Mouse (Mus musculus): Measurements from ENCODE around the gene Hras. TPM values are rescaled to one million over a fixed set of nuclear protein-coding genes. Genes with fewer than 3 reads are reported as not detected.

Gene Hras
- polyA plus RNA-seq, 1 experiment from 2014 or later = 127 TPM

- peaks cover 29% of the 10 kb centered on the region for H3K36me3 ChIP-seq
- H3K4me3 ChIP-seq = peak overlapping the region; percentile 97
- no peaks in the 10 kb centered on the region for H3K27me3 ChIP-seq
- peaks cover 31% of the 10 kb centered on the region for H3K4me1 ChIP-seq
- ATAC-seq (replicated peaks) = no peak; the same call in none of the 2 replicates
- H3K4me2 ChIP-seq (replicated peaks) = peak overlapping the region; percentile 97
- H3K9ac ChIP-seq (replicated peaks) = peak overlapping the region; percentile 84
- no peaks in the 10 kb centered on the region for H3K9me3 ChIP-seq
- WGBS = under 1% methylated on average over 40 of the region's 43 CpGs
- peak overlapping the region; percentile 77 for H3K27ac ChIP-seq (replicated peaks)
These were observed 403 bp downstream of the Hras start for GRCm38 (mm10) chr7:141193348-141193856.

GRCm38 (mm10) chr7:141192776-141193347 lies 943 bp downstream of the Hras start:
- Histone ChIP-seq H3K4me2 (replicated peaks) (peak overlapping the region; percentile 97), H3K4me1 (peaks cover 31% of the 10 kb centered on the region), H3K36me3 (peaks cover 29% of the 10 kb centered on the region), H3K4me3 (peak overlapping the region; percentile 97), H3K9ac (replicated peaks) (peak overlapping the region; percentile 84), H3K9me3 (no peaks in the 10 kb centered on the region), H3K27ac (replicated peaks) (peak overlapping the region; percentile 77), H3K27me3 (no peaks in the 10 kb centered on the region)
- no peak; the same call in 1 of the 2 replicates for ATAC-seq (replicated peaks)
- 24% methylated on average over 12 of the region's 12 CpGs for WGBS

GRCm38 (mm10) chr7:141191796-141192685 lies 1.8 kb downstream of the Hras start:
- peaks cover 29% of the 10 kb centered on the region for H3K36me3 ChIP-seq
- 0 out of 2 replicates have a peak overlapping the region, but pooled peaks have one; percentile 84 for H3K9ac ChIP-seq (replicated peaks)
- H3K4me1 ChIP-seq = peaks cover 31% of the 10 kb centered on the region
- ATAC-seq (replicated peaks) = no peak
- H3K27ac ChIP-seq (replicated peaks) = no peak overlapping the region
- H3K27me3 ChIP-seq = no peaks in the 10 kb centered on the region
- no peaks in the 10 kb centered on the region for H3K9me3 ChIP-seq
- 0 out of 2 replicates have a peak overlapping the region, but pooled peaks have one; percentile 97 for H3K4me3 ChIP-seq
- peak overlapping the region; percentile 97 for H3K4me2 ChIP-seq (replicated peaks)
- 90% methylated on average over 24 of the region's 24 CpGs for whole genome bisulfite sequencing

- H3K27me3 ChIP-seq = no peaks in the 10 kb centered on the region
- H3K4me2 ChIP-seq (replicated peaks) = no peak overlapping the region
- no peak for ATAC-seq (replicated peaks)
- peaks cover 29% of the 10 kb centered on the region for H3K36me3 ChIP-seq
- WGBS = 93% methylated on average over 14 of the region's 14 CpGs
- no peaks in the 10 kb centered on the region for H3K9me3 ChIP-seq
- no peak overlapping the region for H3K4me3 ChIP-seq
- peaks cover 31% of the 10 kb centered on the region for H3K4me1 ChIP-seq
- H3K27ac ChIP-seq (replicated peaks) = no peak overlapping the region
- no peak overlapping the region for H3K9ac ChIP-seq (replicated peaks)
These were observed 2.8 kb downstream of the Hras start for GRCm38 (mm10) chr7:141191036-141191435.

- 94% methylated on average over 3 of the region's 3 CpGs for WGBS
These were observed 3.6 kb downstream of the Hras start for GRCm38 (mm10) chr7:141190220-141190619.

GRCm38 (mm10) chr7:141188733-141189132 lies 5.1 kb downstream of the Hras start:
- no peaks in the 10 kb centered on the region for H3K9me3 ChIP-seq
- no peaks in the 10 kb centered on the region for H3K27me3 ChIP-seq
- H3K27ac ChIP-seq (replicated peaks) = no peak overlapping the region
- ATAC-seq (replicated peaks) = no peak
- H3K4me3 ChIP-seq = no peak overlapping the region
- H3K9ac ChIP-seq (replicated peaks) = no peak overlapping the region
- H3K4me1 ChIP-seq = peaks cover 16% of the 10 kb centered on the region
- no peak overlapping the region for H3K4me2 ChIP-seq (replicated peaks)
- H3K36me3 ChIP-seq = peaks cover 29% of the 10 kb centered on the region
- 91% methylated on average over 3 of the region's 3 CpGs for WGBS

More at GRCm38 (mm10) chr7:141190220-141190619, 3.6 kb downstream of the Hras start:
- H3K9me3 ChIP-seq = no peaks in the 10 kb centered on the region
- H3K9ac ChIP-seq (replicated peaks) = no peak overlapping the region
- no peak overlapping the region for H3K4me3 ChIP-seq
- H3K27me3 ChIP-seq = no peaks in the 10 kb centered on the region
- no peak for ATAC-seq (replicated peaks)
- H3K4me2 ChIP-seq (replicated peaks) = no peak overlapping the region
- peaks cover 29% of the 10 kb centered on the region for H3K36me3 ChIP-seq
- H3K4me1 ChIP-seq = peaks cover 26% of the 10 kb centered on the region
- no peak overlapping the region for H3K27ac ChIP-seq (replicated peaks)

GRCm38 (mm10) chr7:141188194-141188593 lies 5.6 kb downstream of the Hras start:
- H3K4me3 ChIP-seq = no peak overlapping the region
- H3K36me3 ChIP-seq = peaks cover 29% of the 10 kb centered on the region
- H3K9ac ChIP-seq (replicated peaks) = no peak overlapping the region
- no peaks in the 10 kb centered on the region for H3K9me3 ChIP-seq
- H3K27ac ChIP-seq (replicated peaks) = no peak overlapping the region
- no peak overlapping the region for H3K4me2 ChIP-seq (replicated peaks)
- no peak for ATAC-seq (replicated peaks)
- 90% methylated on average over 3 of the region's 3 CpGs for WGBS
- no peaks in the 10 kb centered on the region for H3K27me3 ChIP-seq
- H3K4me1 ChIP-seq = peaks cover 15% of the 10 kb centered on the region

- no peak overlapping the region for H3K27ac ChIP-seq (replicated peaks)
- no peaks in the 10 kb centered on the region for H3K9me3 ChIP-seq
- H3K4me2 ChIP-seq (replicated peaks) = 0 out of 2 replicates have a peak overlapping the region, but pooled peaks have one; percentile 11
- H3K4me1 ChIP-seq = peaks cover 8% of the 10 kb centered on the region
- no peaks in the 10 kb centered on the region for H3K36me3 ChIP-seq
- under 1% methylated on average over 8 of the region's 8 CpGs for WGBS
- no peak overlapping the region for H3K4me3 ChIP-seq
- H3K9ac ChIP-seq (replicated peaks) = no peak overlapping the region; the same call in 1 of the 2 replicates
- H3K27me3 ChIP-seq = no peaks in the 10 kb centered on the region
- no peak for ATAC-seq (replicated peaks)
These were observed 17.6 kb downstream of the Hras start for GRCm38 (mm10) chr7:141176173-141176572.

- Histone ChIP-seq H3K36me3 (no peaks in the 10 kb centered on the region), H3K27ac (replicated peaks) (no peak overlapping the region), H3K27me3 (no peaks in the 10 kb centered on the region), H3K4me2 (replicated peaks) (no peak overlapping the region), H3K9ac (replicated peaks) (no peak overlapping the region), H3K4me1 (peaks cover 8% of the 10 kb centered on the region), H3K4me3 (no peak overlapping the region), H3K9me3 (no peaks in the 10 kb centered on the region)
- ATAC-seq (replicated peaks) = no peak
- 95% methylated on average over 4 of the region's 4 CpGs for WGBS
These were observed 18.7 kb downstream of the Hras start for GRCm38 (mm10) chr7:141175068-141175467.

- H3K9ac ChIP-seq (replicated peaks) = peak overlapping the region; percentile 72
- peaks cover 19% of the 10 kb centered on the region for H3K4me1 ChIP-seq
- no peak for ATAC-seq (replicated peaks)
- peak overlapping the region; percentile 63 for H3K4me3 ChIP-seq
- H3K9me3 ChIP-seq = no peaks in the 10 kb centered on the region
- H3K4me2 ChIP-seq (replicated peaks) = peak overlapping the region; percentile 79
- WGBS = 88% methylated on average over 5 of the region's 5 CpGs
- peak overlapping the region; percentile 95 for H3K27ac ChIP-seq (replicated peaks)
- no peaks in the 10 kb centered on the region for H3K36me3 ChIP-seq
- no peaks in the 10 kb centered on the region for H3K27me3 ChIP-seq
These were observed 20.4 kb downstream of the Hras start for GRCm38 (mm10) chr7:141173323-141173850.

GRCm38 (mm10) chr7:141172116-141173006 lies 21.4 kb downstream of the Hras start, which contains the start of gene Rnh1:
TSS of gene Rnh1 (minus strand) at chr7:141172857.
- peak within 1 kb of the TSS; percentile 95 for H3K27ac ChIP-seq (replicated peaks)
- H3K4me3 ChIP-seq = peak within 1 kb of the TSS; percentile 63
- peak within 1 kb of the TSS; percentile 79 for H3K4me2 ChIP-seq (replicated peaks)
- H3K27me3 ChIP-seq = no peaks in the 10 kb centered on the region
- H3K9me3 ChIP-seq = no peaks in the 10 kb centered on the region
- 3% methylated on average over 55 of the region's 55 CpGs for WGBS
- H3K4me1 ChIP-seq = peaks cover 25% of the 10 kb centered on the region
- peak; percentile 98 for ATAC-seq (replicated peaks)
- peak within 1 kb of the TSS; percentile 72 for H3K9ac ChIP-seq (replicated peaks)
- H3K36me3 ChIP-seq = no peaks in the 10 kb centered on the region
